Mouse (Mus musculus) brain, embryonic 14.5 days (tissue): Measurements from ENCODE around the gene Capn8.

ENCODE experiments used
- CTCF ChIP-seq: fragments of 200-500 bp; IDR thresholded peaks from 2 replicates; pipeline ENCODE4 v1.5.1; 2012; ENCODE audit warnings: inconsistent platforms, mild to moderate bottlenecking, moderate library complexity, borderline replicate concordance; ENCODE audit not compliant: insufficient read depth, insufficient read length; ENCODE audit errors: extremely low read depth
- POLR2A ChIP-seq: fragments of 200-500 bp; IDR thresholded peaks from 2 replicates; pipeline ENCODE4 v1.6.1; 2012; ENCODE audit warnings: mild to moderate bottlenecking, inconsistent platforms, borderline replicate concordance; ENCODE audit not compliant: poor library complexity, insufficient read depth, insufficient read length, severe bottlenecking; ENCODE audit errors: extremely low read depth

DNA sequence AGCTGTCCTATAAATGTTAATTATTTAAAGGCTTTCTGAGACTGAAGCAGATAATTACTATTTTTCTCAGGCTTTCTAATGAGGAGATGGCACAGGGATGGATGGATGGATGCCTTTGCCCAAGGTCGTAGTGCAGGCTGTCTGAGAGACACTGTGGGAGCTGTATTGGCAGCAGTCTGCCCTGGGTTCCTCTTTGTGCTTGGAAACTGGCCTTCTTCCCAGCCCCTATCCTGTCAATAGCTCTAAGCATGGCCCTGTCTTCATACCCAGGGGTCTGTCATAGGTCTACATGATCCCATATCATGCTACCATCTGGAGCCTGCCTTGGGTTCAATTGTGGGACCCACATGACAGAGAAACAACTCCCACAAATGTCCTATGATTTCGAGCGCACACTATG, 102.5 kb downstream of the Capn8 start:
- no peak for TF ChIP-seq POLR2A
- TF ChIP-seq CTCF, result no peak
